Mouse (Mus musculus) ZHBTc4 (cell line): ENCODE measurements at regions not wholly inside any gene's neighbourhood (a gene's known extent, or its start where the extent isn't known, plus 50 kb on each side); places are given as distances from the start of the nearest gene placed in this dataset.

Experiments used
- DNase-seq: peaks from one replicate; pipeline ENCODE4 v3.0.0-alpha.2; 2011; ENCODE audit warnings: low read depth, low spot score

DNA sequence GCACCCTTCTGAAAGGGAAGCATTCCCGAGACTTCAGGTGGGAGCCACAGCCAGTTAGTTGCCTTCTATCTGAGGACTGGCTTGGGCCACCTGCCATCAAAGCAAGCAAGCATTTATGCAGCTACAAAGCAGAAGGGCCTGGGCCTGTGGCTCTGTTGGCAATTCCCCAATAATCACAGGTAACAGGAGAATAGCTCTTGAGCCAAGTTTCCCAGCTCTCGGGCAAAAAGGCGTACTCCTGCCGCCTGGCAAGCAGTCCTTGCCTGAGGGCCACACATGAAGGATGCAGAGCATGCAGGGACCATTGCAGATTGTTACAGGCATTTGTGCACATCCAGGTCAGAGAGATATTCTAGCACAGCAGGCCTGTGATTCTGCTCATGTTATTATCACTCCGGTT, 53.2 kb upstream of the Unc5a start:
- no peak for DNase-seq
